Mouse (Mus musculus): ENCODE data around the gene Enkd1. TPM values are rescaled to one million over a fixed set of nuclear protein-coding genes. Genes with fewer than 3 reads are reported as not detected.

The Enkd1 gene
- total RNA-seq, 2 experiments from 2014 or later: 1.3 TPM

DNA sequence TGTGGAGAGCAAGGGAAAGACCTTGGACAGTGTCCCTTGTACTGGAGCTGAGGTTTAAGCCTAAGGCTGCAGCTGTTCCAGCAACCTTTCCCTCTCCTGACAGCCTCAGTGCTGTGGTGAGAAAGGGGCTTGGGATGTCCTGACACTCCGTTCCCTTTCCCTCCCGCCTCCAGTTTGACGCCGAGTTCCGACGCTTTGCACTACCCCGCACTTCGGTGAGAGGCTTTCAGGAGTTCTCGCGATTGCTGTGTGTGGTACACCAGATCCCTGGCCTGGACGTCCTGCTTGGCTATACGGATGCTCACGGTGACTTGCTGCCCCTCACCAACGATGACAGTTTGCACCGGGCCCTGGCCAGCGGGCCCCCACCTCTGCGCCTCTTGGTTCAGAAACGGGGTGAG lies 6.0 kb downstream of the Enkd1 start:
- no peak for DNase-seq

DNA sequence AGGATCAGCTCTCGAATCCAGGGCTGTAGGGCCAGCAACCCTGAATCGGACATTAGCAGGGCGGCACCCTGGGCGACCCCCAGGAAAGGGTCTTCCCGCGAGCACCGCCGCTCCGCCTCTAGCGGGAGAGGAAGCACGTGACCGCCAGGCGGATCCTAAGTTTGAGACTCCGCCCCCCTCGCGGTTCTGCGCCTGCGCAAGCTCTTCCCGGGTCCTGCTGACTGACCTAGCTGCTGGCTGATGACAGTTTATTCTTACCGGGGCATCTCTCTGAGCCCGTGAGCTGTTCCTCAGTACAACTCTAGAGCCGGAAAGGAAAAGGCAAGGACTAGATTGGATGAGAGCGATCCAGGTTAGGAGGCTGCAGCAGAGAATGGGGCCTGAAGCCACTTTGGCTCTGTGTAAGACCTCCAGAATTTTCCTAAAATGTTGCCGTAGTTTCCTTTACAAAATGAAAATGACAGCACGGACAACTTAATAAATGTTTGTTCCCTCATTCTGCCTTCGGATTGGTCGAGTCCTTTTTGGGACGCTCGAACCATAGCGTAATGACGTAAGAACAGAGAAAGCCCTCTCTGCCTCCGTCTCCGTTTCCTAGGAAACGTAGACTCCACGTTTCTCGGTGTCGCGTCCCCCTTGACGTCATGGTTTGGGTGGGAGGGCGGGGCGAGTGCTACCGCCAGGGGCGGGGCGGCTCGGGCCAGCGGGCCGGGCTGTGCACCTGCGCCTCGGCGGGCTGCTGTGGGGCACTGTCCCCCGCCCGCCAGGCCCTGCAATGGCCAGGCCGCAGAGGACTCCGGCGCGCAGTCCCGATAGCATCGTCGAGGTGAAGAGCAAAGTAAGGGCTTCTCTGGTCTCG lies 6.8 kb downstream of the Enkd1 start, which contains the start of the genes Acd and Pard6a:
Acd (minus strand) TSS at position 137 of the 859 bp plus-strand sequence.
Pard6a (plus strand) TSS at position 183 of the 859 bp plus-strand sequence.
- peak; percentile 95 to 98 for DNase-seq

DNA sequence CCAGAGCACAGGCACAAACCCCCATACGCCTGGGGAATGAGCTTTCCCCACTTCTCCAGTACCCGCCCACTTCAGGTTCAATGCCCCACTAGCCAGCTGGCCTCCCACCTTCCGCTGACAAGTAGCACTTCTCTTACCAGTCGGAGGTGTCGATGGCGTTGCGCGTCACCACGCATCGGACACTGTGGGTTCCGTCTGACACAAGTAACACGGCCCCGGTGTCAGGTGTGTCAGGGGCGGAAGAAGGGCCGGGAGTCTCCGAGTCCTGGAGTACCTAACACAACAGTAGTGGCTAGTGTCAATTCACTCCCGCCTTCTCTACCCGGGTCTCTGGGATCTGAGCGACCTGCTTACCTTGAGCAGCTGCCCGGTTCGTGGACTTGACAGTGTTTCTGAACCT lies 7.4 kb downstream of the Enkd1 start:
- DNase-seq: peak in 1 of 2 experiments; percentile 58

DNA sequence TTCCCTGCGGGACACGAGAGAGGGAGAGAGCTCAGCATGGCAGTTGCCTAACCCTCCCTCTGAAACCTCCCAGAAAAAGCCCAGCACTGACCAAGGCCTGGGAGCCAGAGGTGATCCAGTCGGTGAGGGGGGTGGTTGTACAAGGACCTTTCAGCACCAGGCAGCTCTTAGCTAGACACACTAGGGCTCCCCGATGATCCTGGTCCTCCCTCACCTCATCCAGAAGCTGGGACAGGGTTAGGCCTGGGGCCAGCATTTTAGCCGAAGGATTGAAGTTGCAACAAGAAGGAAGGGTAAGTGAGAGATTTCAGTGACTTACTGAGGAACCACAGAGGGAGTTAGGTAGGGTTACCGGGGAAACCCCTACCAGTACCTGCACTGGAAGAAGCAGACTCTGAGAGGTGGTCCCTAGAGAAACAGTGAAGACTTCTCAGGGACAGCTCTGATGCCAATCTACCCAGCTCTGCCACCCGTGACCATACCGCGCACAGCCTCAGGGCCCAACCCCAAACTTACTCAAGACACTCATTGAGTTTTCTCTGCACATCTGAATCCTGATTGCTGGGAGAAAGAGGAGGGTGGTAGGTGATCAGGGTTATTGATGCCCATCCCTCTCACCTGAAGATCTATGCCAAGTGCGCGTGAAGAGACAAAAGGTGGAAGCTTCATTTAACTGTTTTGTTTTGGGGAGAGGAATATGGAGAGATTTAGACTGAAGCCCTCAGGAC lies 8.4 kb downstream of the Enkd1 start:
- no peak for DNase-seq

DNA sequence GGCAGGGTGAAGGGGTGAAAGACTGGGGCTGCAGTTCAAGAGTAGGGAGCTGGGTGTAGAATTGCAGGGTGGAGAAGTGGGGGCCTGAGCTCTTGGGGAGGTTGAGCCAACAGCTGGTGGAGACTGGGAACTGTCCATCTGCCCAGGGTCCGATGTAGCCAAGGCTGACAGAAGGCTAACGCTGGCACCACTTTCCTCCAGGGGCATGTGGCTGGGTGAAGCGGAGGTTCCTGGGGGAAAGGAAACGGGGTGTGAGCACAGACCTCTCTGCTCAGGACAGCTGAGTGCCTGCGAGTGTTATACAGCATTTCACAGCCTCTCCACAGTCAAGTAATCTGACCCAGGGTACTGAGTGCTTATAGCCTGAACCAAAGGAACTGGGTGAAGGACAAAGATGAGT lies 9.3 kb downstream of the Enkd1 start:
- no peak for DNase-seq

DNA sequence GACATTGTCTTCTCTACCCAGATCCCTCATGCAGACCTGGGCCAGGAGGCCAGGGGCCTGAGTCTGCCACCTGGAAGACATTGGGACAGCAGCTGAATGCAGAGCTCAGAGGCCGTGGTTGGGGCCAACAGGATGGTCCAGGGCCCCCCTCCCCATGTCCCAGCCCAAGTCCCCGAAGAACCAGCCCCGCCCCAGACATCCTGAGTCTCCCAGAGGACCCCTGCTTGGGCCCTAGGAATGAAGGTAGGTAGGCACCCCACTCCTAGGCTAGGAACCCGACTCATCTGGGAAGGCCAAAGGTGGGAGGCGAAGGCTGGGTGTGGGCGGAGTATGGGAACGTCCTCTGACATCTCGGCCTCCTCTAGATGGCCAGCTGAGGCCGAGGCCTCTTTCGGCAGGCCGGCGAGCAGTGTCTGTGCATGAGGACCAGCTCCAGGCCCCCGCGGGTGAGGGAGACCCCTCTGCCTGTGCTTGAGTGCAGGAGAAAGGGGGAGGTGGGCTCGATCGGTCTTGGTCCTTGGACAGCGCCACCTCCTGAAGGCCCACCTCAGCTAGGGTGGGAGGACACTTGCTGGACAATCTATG lies 10.7 kb downstream of the Enkd1 start:
- no peak for DNase-seq

DNA sequence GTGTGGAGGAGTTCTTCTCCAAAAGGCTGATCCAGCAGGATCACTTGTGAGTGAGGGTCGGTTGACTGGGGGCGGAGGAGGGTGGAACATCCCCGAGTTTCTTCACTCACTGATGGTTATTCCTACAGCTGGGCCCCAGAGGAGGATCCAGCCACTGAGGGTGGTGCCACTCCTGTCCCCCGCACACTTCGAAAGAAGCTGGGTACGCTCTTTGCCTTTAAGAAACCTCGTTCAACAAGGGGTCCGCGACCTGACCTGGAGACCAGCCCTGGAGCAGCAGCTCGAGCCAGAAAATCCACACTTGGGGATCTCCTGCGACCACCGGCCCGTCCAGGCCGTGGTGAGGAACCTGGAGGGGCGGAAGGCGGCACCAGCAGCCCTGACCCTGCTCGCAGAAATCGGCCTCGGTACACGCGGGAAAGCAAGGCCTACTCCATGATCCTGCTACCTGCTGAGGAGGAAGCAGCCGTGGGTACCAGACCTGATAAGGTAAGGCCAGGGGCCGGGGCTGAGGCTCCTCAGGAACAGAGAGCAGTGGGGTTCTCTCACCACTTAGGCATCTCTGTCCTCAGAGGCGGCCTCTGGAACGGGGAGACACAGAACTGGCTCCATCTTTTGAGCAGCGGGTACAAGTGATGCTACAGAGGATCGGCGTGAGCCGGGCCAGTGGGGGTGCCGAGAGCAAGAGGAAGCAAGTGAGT lies 12.8 kb downstream of the Enkd1 start:
- no peak for DNase-seq

DNA sequence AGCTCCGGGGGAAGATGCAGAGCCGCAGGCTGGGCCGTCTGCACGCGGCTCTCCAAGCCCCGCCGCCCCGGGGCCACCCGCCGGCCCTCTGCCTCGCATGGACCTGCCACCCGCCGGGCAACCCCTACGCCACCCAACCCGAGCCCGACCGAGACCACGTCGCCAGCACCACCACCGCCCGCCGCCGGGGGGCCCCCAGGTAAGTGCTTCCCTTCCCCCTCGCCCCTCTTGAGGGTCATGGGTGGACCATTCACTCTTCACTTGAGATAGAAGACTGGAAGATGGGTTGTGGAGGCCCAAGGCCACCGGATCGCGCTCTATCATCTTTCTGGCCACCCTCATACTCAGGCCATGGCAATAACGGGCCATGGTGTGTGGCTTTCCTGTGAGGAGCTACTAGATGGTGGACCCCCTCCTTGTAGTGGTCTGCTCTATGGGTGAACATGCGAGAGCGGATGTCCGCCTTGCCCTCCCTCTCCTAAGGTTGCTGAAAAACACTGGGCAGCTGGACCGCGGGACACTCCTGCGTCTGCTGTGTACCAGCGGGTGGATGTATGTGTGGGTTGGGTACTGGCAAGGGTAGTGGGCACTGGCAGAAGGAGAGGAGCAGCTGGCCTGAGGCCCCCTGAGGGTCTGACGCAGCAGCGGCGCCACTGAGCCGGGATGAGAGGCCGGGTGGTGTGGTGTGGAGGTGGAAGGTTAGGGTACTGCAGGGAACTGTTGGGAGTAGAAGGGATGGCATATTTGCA lies 13.8 kb downstream of the Enkd1 start:
- DNase-seq: no peak

DNA sequence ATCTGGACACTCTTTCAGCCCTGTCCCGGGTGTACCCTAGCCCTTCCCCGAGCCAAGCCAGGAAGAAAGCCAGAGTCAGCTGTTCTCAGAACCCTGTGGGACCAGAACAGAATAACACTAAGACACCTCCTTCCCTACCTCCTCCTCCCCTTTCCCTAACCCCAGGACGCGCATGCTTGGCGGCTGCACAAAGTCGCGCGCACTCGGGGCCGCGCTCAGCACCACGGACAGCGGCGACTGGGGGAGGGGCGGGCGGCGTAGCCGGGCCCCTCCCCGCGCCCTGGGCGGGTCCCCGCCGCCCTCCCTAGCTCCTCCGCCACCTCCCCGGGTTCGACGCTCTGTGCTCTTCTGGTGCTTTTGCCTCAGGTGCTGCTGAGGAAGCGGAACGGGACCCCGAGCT lies 14.4 kb downstream of the Enkd1 start:
- DNase-seq: peak; percentile 45 to 73

DNA sequence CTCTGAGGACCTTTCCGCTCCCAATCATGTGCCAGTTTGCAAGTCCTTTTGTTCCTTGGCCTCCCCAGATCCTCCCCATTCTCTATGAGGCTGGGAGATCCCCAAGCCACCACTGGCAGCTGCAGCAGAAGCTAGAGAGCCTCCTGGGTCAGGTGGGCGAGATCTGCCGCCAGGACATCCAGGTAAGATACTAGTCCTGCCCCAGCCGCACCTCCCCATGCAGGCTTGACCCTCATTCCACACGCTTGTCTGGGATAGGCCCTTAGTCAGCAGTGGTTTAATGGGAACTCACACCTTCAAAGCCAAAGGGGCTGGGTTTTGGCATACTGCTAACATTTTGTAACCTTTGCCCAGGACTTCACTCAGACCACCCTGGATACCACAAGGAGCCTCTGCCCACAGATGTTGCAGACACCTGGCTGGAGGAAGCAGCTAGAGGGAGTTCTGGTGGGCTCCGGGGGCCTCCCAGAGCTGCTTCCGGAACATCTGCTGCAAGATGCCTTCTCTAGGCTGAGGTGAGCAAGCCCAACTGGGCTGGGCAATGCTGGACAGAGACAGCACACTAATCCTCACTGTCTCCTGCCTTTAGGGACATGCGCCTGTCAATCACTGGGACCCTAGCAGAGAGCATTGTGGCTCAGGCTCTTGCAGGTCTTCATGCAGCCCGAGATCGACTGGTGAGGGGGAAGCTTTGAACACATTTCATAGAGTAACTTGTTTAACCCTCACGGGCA lies 15.4 kb downstream of the Enkd1 start:
- DNase-seq: no peak

DNA sequence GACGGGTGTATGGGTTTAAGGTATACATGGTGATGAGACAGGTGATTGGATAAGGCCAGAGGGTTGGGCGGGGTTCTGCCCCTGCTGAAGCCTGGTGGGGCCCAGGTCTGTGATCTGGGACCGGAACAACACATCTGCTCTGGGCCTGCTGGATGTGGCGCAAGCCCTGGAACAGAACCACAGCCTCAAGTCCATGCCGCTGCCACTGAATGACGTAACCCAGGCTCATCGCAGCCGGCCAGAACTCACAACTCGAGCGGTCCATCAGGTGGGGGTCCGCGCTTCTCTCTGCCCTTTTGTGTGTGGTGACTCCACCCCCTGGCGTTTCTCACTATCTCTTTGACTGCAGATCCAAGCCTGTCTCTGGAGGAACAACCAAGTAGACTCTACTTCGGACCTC lies 17.0 kb downstream of the Enkd1 start:
- DNase-seq: no peak

DNA sequence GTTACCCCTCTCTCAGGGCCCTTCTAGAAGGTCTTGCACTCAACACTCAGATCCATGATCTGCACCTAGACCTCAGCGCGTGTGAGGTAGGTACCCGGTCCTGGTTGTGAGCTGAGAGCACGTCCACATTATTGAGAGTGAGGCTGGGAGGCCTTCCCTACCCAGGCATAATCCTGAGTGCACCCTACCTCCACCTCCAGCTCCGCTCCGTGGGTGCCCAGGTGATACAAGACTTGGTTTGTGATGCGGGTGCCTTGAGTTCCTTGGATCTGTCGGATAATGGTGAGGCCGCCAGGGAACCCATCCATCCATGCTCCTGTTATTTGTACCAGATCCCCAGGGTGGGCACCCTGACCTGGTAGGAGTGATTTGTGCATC lies 18.0 kb downstream of the Enkd1 start:
- no peak for DNase-seq

DNA sequence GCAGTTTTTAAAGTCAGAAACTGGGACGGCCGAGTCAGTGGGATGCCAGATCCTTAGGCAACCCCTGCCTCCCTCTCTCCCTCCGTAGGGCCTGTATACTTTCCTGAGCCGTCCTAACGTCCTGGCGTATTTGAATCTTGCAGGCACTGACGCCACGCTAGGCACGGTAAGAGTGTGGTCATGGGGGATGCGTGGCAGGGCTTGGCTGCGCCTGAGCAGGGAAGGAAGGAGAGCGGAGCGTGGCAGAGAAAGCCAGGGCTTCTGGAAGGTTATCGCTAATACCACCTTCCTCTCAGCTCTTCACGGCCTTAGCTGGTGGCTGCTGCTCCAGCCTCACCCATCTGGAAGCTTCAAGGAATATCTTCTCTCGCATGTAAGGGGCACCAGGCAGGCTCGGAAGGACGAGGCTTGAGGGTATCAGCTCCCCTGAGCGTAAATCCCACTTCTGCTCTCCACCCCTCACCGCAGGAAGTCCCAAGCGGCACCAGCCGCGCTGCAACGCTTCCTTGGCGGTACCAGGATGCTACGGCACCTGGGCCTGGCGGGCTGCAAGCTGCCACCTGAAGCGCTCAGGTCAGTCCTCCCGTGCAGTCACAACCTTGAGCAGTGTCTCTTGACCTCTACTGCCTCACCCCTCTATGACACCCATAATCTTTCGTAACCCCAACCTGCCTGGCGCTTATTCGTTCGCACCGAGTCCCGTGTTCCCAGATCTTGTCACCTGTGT lies 18.6 kb downstream of the Enkd1 start:
- no peak for DNase-seq

DNA sequence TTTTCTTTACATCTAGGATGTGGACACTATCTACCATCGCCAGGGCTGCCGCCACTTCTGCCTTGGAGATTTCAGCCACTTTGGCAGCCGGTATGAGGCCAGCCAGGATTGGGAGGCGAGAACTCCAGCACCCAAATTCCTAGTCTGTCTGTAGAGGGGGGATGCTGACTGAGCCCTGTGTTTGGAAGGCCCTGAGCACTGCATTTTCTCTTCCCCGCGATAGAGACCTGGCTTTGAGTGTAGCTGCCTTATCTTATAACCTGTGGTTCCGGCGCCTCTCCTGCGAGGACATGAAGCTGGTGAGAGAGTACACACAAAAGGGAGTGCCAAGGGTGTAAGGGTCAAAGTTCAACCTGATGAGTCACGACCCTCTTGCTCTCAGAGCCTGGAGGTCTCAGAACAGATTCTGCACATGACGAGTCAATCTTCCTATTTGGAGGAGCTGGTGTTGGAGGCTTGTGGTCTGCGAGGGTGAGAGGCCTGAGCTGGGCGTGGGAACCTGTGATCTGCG lies 19.7 kb downstream of the Enkd1 start:
- DNase-seq: no peak

DNA sequence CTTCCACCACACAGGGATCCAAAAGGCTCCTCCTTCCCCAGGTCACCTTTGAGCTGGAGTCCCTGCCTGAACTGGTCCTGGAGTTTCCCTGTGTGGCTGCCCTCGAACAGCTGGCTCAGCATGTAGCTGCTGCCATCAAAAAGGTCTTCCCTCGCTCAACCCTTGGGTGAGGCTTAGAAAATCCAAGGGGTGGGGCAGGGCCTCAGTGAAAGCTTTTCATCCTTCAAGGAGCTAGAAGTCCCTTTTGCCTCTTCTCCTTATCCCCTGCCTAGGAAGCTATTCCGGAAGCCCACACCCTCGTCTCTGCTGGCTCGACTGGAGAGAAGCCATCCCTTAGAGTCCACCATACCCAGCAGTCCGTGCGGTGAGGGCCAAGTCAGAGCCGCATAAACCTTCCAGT lies 20.5 kb downstream of the Enkd1 start:
- DNase-seq: no peak

DNA sequence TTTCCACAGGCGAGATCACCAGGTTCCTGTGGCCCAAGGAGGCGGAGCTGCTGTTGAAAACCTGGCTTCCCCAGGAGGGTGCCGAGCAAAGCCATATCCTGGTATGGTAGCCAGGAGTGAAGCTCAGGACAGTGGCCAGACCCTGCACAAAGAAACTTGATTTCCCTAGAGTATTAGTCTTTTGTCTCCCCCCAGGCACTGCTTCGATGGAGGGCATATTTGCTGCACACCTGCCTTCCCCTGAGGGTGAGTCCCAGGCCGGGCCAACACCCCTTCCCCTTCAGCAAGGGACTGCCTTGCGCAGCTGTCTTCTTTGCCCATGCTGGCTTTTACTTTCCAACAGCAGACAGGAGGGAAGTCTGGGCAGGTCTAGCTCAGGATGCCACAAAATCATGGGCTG lies 21.5 kb downstream of the Enkd1 start:
- DNase-seq: no peak

DNA sequence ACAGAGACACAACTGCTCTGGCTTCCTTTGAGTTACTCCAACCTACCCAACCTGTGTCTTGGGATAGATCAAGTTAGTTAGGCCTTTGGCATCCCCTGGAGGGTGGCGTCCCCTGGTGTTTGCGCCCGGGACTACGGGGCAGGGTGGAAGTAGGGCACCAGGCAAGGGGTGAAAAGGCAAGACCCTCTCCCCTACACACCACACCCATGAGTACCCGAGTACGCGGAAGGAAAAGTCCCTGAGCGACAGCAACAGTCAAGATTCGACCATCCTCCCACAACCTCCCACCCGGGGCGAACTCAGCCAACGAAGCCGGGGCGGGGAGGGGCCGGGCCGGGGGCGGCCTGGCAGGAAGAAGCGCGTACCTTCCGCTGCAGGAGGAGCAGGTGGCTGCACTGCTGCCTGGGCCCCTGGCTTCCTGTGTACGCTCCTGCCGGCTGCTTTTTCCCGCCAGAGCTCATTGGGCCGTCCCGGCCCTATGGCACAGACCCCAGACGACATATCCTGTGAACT lies 22.2 kb downstream of the Enkd1 start, which contains the start of gene Carmil2:
Carmil2 (plus strand) TSS at position 479 of the 513 bp plus-strand sequence.
- DNase-seq: peak; percentile 58 to 84

DNA sequence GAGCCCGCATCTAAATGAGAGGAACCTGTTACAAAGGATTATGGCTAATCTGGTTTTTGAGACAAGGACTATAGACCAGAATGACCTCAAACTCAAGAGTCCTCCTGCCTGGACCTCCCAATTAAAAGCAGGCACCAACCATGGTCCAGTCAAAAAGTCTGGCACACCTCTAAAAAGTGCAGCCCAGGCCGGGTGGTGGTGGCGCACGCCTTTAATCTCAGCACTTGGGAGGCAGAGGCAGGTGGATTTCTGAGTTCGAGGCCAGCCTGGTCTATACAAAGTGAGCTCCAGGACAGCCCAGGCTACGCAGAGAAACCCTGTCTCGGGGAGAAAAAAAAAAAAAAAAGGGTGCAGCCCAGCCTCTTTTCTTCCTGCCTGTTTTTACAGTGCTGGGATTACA lies 22.7 kb downstream of the Enkd1 start:
- no peak for DNase-seq

DNA sequence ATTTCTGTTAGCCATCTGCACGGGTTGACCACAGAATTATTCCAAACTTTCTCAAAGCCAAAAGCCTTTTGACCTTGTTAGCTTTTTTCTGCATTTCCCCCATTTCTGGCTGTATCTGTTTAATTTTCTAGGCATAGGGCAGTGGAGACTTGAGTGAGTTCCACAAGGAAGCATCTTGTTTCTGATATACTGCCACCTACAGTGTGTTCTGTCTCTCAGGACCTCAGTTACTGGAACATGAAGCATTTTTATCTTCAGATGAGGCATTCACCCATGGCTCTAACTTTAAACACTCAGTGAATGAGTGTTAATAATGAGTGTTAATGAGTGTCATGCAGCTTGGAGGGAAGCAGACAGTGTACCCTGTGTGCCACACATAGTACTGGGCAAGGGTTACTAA lies 30.1 kb downstream of the Enkd1 start:
- no peak for DNase-seq

DNA sequence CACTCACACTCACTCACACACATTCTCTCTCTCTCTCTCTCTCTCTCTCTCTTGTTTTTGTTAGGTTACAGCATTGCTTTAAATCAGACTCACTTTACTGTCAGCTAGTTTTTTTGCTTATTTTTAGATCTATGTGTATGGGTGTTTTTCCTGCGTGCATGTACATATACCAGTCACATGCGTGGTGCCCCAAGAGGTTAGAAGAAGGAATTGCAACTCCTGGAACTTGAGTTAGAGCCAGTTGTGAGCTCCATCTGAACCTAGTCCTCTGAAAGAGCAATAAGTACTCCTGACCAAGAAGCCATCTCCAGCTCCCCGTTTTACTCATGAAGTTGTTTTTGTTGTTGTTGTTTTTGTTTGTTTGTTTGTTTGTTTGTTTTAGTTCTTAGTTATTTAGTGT lies 46.8 kb downstream of the Enkd1 start:
- DNase-seq: peak; percentile 7 to 31
